ENCODE assay signal across 45 mouse cellular contexts in genomic region chr3:132581198-132581597, GRCm38 (mm10). TPM values are rescaled to one million over a fixed set of nuclear protein-coding genes. Genes with fewer than 3 reads are reported as not detected.
"Had no signal": no experiment of that assay in that cellular context is flagged by ENCODE, and none has a peak within 500 bp of the region (broad histone marks: within the 10 kb centered on the region; RNA-seq: fewer than 3 reads in every experiment).

No protein-coding gene starts in this region.

- H3K4me2 ChIP-seq: limb, embryonic 12.5 days; limb, embryonic 13.5 days; limb, embryonic 15.5 days; liver, embryonic 11.5 days; liver, embryonic 12.5 days; liver, embryonic 13.5 days; liver, embryonic 15.5 days; lung, embryonic 14.5 days; lung, embryonic 15.5 days; midbrain, embryonic 11.5 days; midbrain, embryonic 12.5 days; midbrain, embryonic 13.5 days; midbrain, embryonic 15.5 days had no signal

- H3K9ac ChIP-seq: limb, embryonic 12.5 days; limb, embryonic 13.5 days; limb, embryonic 15.5 days; liver, embryonic 12.5 days; liver, embryonic 13.5 days; liver, embryonic 14.5 days; liver, embryonic 15.5 days; liver, postnatal 0 days; lung, embryonic 14.5 days; lung, embryonic 15.5 days; midbrain, embryonic 12.5 days; midbrain, embryonic 13.5 days; midbrain, embryonic 15.5 days had no signal

- H3K36me3 ChIP-seq: limb, embryonic 10.5 days; limb, embryonic 12.5 days; limb, embryonic 13.5 days; limb, embryonic 15.5 days; liver, embryonic 12.5 days; liver, embryonic 13.5 days; liver, embryonic 15.5 days; lung, embryonic 15.5 days; midbrain, embryonic 10.5 days; midbrain, embryonic 12.5 days; midbrain, embryonic 13.5 days; midbrain, embryonic 15.5 days had no signal

- H3K4me3 ChIP-seq: left cerebral cortex, adult 2 months; limb, embryonic 10.5 days; limb, embryonic 12.5 days; limb, embryonic 13.5 days; limb, embryonic 15.5 days; liver, embryonic 12.5 days; liver, embryonic 13.5 days; liver, embryonic 15.5 days; lung, embryonic 15.5 days; megakaryocyte, embryonic 14.5 days; midbrain, embryonic 10.5 days; midbrain, embryonic 12.5 days; midbrain, embryonic 13.5 days; midbrain, embryonic 15.5 days; myocyte had no signal

- H3K27me3 ChIP-seq: limb, embryonic 12.5 days; limb, embryonic 13.5 days; limb, embryonic 15.5 days; liver, embryonic 12.5 days; liver, embryonic 13.5 days; liver, embryonic 15.5 days; lung, embryonic 15.5 days; megakaryocyte, embryonic 14.5 days; midbrain, embryonic 12.5 days; midbrain, embryonic 13.5 days; midbrain, embryonic 15.5 days had no signal

- DNase-seq: left cerebral cortex, postnatal 4 days; liver; liver, embryonic 13.5 days; liver, postnatal 0 days; lung, adult 18-20 months; lung, adult 2 months; lung, embryonic 14.5 days; lung, postnatal 10 days; lung, postnatal 14 days; lung, postnatal 36 days; lung, postnatal 4 days; midbrain, embryonic 14.5 days had no signal

- H3K4me1 ChIP-seq: limb, embryonic 15.5 days; liver, embryonic 12.5 days; liver, embryonic 13.5 days; liver, embryonic 15.5 days; lung, embryonic 15.5 days; megakaryocyte, embryonic 14.5 days; midbrain, embryonic 10.5 days; midbrain, embryonic 12.5 days; midbrain, embryonic 13.5 days; midbrain, embryonic 15.5 days had no signal

- H3K9me3 ChIP-seq: limb, embryonic 10.5 days; limb, embryonic 12.5 days; limb, embryonic 13.5 days; limb, embryonic 15.5 days; liver, embryonic 12.5 days; liver, embryonic 13.5 days; liver, embryonic 15.5 days; lung, embryonic 15.5 days; midbrain, embryonic 10.5 days; midbrain, embryonic 12.5 days; midbrain, embryonic 13.5 days; midbrain, embryonic 15.5 days had no signal

- H3K27ac ChIP-seq: left cerebral cortex, adult 2 months; limb, embryonic 10.5 days; limb, embryonic 13.5 days; limb, embryonic 15.5 days; liver, embryonic 12.5 days; liver, embryonic 13.5 days; liver, embryonic 14.5 days; liver, embryonic 15.5 days; lung, embryonic 15.5 days; macrophage; midbrain, embryonic 10.5 days; midbrain, embryonic 12.5 days; midbrain, embryonic 13.5 days; midbrain, embryonic 15.5 days had no signal

RNA-seq across cellular contexts. Expression of gene Gimd1, which starts 48.4 kb away (rescaled TPM):
- total RNA-seq: left cerebral cortex, adult 2 months; left cerebral cortex, adult 8-10 months; left cerebral cortex, postnatal 10 days; left cerebral cortex, postnatal 14 days; left cerebral cortex, postnatal 25 days; left cerebral cortex, postnatal 36 days; left cerebral cortex, postnatal 4 days; megakaryocyte progenitor cell, adult 5-6 weeks; megakaryocyte, adult 5-6 weeks; megakaryocyte-erythroid progenitor cell, adult 5-6 weeks; midbrain, postnatal 0 days; monocyte, adult 5-6 weeks had no signal
- polyA plus RNA-seq: limb, embryonic 10.5 days; limb, embryonic 11.5 days; limb, embryonic 12.5 days; limb, embryonic 13.5 days; limb, embryonic 14.5 days; limb, embryonic 15.5 days; lung, adult 2 months; lung, embryonic 14.5 days; lung, embryonic 15.5 days; lung, embryonic 16.5 days; lung, postnatal 0 days; macrophage; midbrain, embryonic 10.5 days; midbrain, embryonic 11.5 days; midbrain, embryonic 12.5 days; midbrain, embryonic 13.5 days; midbrain, embryonic 14.5 days; midbrain, embryonic 15.5 days; midbrain, embryonic 16.5 days; midbrain, postnatal 0 days; myocyte had no signal
